Mouse (Mus musculus) heart, adult 2 months (tissue): ENCODE measurements at regions not wholly inside any gene's neighbourhood (a gene's known extent, or its start where the extent isn't known, plus 50 kb on each side); places are given as distances from the start of the nearest gene placed in this dataset.
"Not testable (repeated sequence)": the region's sequence is repeated elsewhere in the genome, so short reads cannot be mapped to it uniquely, and the experiment has no call there.

Experiments used
- DNase-seq, 2 experiments: peaks; one replicate each; pipeline ENCODE4 v3.0.0; 2021
- H3K27ac ChIP-seq: fragments of 200-600 bp; 2 replicates; pipeline ENCODE4 v1.8.1; 2022
- H3K27me3 ChIP-seq: fragments of 200-500 bp; 2 replicates; pipeline ENCODE4 v1.6.1; 2012; ENCODE audit warnings: mild to moderate bottlenecking, low read length, inconsistent platforms, mixed read lengths; ENCODE audit not compliant: control insufficient read depth, insufficient read depth
- H3K36me3 ChIP-seq: fragments of 200-500 bp; 2 replicates; pipeline ENCODE4 v1.6.1; 2012; ENCODE audit warnings: low read length, inconsistent platforms; ENCODE audit not compliant: control insufficient read depth, insufficient read depth
- H3K4me1 ChIP-seq: fragments of 200-500 bp; 2 replicates; pipeline ENCODE4 v1.6.1; 2011; ENCODE audit warnings: low read length; ENCODE audit not compliant: control insufficient read depth, insufficient read depth
- H3K4me3 ChIP-seq: fragments of 200-600 bp; 2 replicates; pipeline ENCODE4 v1.8.1; 2022
- H3K79me2 ChIP-seq: fragments of 200-500 bp; replicated peaks from 2 replicates; pipeline ENCODE4 v1.6.1; 2012; ENCODE audit warnings: mild to moderate bottlenecking, inconsistent platforms, low read length, moderate library complexity, mixed read lengths; ENCODE audit not compliant: control insufficient read depth, insufficient read depth
- H3K9ac ChIP-seq: fragments of 200-500 bp; 2 replicates; pipeline ENCODE4 v1.6.1; 2012; ENCODE audit warnings: low read depth, mild to moderate bottlenecking, control low read depth, inconsistent platforms, low read length, mixed read lengths
- CTCF ChIP-seq: fragments of 200-600 bp; IDR thresholded peaks from 2 replicates; pipeline ENCODE4 v1.8.1; 2022; ENCODE audit warnings: antibody characterized with exemption, mild to moderate bottlenecking, moderate library complexity
- WGBS: fragments of 180-500 bp; shearing (Covaris S2); methylation state at CpG from one replicate; pipeline ENCODE4 v1.1.7; 2018; 5-methylcytosine and 5-hydroxymethylcytosine counted together
- intact Hi-C: fragments of 180-260 bp; cut with DNase I; formaldehyde crosslinking; loops from one replicate; pipeline ENCODE4 v1.15.1; 2025

- H3K4me3 ChIP-seq, H3K79me2 ChIP-seq, H3K27ac ChIP-seq, H3K27me3 ChIP-seq, H3K36me3 ChIP-seq, intact Hi-C loops, H3K4me1 ChIP-seq, H3K9ac ChIP-seq, DNase-seq: not testable (repeated sequence)
- 26% methylated on average over 29 of the region's 29 CpGs for WGBS
These were observed 482.5 kb upstream of the Snrpn start for GRCm38 (mm10) chr7:60622271-60623249.

- peak; percentile 50 for TF ChIP-seq CTCF
- 5% methylated on average over 5 of the region's 5 CpGs for WGBS
- H3K4me3 ChIP-seq, intact Hi-C loops, H3K9ac ChIP-seq, H3K36me3 ChIP-seq, H3K4me1 ChIP-seq, DNase-seq, H3K27me3 ChIP-seq, H3K79me2 ChIP-seq, H3K27ac ChIP-seq: not testable (repeated sequence)
These were observed 477.2 kb upstream of the Snrpn start for GRCm38 (mm10) chr7:60617070-60617674.
